Mouse (Mus musculus): ENCODE results near the gene Ang4.

Ang4 gene

GRCm38 (mm10) chr14:51773490-51773889, at the start of gene Ang4:
TSS of gene Ang4 (minus strand) at chr14:51773590.
- no peak for DNase-seq (ENCODE audit: low read depth, low spot score)

GRCm38 (mm10) chr14:51799746-51800145, 26.4 kb upstream of the Ang4 start, which contains the start of gene AY358078:
TSS of gene AY358078 (plus strand) at chr14:51800046.
- no peak for DNase-seq (ENCODE audit: low read depth, low spot score)

DNA sequence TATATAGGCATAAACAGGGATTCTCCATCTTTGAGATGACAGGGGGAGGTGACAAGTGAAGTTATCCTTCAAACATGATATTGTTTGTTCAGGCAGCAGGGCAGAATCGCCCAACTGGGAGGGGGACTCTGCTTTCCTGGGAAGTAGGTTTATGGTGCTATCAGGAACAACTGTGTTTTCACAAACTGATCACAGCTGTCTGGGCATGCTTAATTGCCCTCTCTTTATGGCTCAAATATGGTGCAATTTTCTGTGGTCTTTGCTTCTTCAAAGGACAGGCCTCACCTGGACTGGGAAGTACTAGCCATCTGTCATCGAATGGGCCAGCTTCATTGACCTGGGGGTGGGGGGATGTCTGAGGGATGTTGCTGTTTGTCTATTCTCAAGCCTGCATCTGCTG, 20.7 kb upstream of the Ang4 start:
- DNase-seq (ENCODE audit: low read depth, low spot score) = no peak

GRCm38 (mm10) chr14:51789196-51789595, 15.8 kb upstream of the Ang4 start:
- DNase-seq (ENCODE audit: low read depth, low spot score) = no peak

DNA sequence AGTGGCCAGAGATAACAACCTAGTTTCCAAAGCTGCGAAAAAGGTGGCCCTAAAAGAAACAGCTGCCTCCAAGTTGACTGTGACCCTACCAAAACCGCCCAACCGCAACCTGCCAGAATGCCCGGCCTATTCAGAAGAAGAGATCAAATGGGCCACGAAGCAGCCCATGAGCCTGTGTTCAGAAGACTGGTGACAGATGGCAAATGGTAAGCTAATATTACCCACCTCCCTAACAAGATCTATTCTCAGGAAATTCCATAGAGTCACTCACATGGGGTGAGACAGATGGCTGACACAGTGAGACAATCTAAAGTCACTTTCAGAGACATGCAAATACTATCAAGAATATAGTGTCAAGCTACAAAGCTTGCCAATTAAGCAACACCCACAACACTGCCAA, 13.7 kb upstream of the Ang4 start:
- peak; percentile 10 for DNase-seq (ENCODE audit: low read depth, low spot score)

DNA sequence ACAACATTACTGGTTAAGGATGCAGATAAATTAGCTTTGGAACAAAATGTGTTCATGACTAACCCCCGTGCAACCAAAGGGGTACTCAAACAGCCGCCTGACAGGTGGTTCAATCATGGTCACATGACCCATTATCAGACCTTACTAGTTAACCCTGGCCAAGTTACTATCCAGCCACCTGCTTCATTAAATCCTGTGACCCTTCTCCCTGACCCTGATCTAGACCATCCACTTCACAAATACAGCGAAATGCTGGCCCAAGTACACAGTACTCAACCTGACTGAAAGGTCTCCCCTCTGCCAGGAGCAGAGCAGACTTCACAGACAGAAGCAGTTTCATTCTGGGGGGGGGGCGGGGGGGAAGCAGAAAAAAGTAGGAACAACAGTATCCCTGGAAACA, 12.9 kb upstream of the Ang4 start:
- DNase-seq (ENCODE audit: low read depth, low spot score) = no peak

DNA sequence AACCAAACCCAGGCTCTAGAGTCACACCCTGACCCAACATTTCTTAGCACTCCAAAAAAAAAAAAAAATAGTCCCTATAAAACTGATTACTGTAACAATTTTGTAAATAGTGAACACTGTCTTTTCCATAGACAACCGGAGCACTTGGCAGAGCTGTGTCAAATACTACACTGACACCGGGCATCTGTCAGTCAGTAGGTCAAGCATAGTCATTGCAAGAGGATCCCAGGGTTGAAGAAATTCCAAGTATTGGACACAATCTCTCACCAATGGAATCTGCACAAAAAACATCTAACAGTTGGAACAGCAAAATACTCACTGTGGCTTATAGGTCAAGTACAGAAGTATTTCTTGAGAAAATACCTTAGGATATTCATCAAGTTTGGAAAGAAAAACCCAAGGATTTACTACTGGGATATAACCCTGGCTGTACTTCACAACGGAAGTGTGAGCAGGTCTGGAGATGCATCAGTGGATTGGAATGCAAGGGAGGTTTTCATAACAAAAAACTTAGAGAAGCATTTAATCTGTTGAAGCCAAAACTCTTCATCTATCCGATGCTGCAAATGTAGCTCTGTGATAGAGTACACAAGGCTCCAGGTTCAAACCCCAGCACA, 5.6 kb upstream of the Ang4 start:
- no peak for DNase-seq (ENCODE audit: low read depth, low spot score)

- DNase-seq (ENCODE audit: low read depth, low spot score) = no peak
Observed at GRCm38 (mm10) chr14:51777791-51778190, 4.4 kb upstream of the Ang4 start.

DNA sequence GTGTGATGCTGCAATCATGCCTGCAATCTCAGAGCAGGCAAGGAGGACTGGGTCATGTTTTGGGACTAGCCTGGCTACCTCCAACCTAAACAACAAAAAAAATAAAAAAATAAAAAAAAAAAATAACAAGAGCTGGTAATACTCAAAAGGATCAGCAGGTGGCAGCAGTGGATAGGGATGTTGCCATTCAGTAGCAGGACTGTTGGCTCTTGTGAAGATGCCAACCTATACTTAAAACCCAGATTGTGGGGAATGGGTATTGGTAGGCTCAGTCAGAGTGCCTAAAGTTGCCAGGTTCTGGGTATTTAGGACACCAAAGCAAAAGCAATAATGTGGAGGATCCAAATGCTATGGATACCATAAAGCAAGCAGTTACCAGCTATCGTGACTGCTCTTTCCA, 2.0 kb downstream of the Ang4 start:
- peak; percentile 1 for DNase-seq (ENCODE audit: low read depth, low spot score)

DNA sequence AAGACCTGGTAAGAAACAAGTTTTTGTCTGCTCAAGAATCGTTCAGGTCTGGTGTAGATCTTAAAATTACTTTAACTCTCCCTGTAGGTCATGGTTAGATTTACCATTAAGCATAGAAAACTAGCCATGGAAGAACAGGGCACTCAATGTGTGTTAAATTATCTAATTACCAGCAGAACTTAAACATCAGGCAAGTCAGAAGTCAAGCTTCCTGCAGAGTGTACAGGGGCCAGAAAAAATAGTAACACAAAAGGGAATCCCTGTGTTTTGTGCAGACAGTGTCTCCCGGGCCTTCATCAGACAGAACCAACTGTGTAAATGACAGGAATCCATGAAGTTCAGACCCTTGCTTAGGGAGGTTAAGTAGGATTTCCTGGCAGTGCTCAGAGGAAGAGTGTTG, 17.4 kb downstream of the Ang4 start:
- no peak for DNase-seq (ENCODE audit: low read depth, low spot score)

DNA sequence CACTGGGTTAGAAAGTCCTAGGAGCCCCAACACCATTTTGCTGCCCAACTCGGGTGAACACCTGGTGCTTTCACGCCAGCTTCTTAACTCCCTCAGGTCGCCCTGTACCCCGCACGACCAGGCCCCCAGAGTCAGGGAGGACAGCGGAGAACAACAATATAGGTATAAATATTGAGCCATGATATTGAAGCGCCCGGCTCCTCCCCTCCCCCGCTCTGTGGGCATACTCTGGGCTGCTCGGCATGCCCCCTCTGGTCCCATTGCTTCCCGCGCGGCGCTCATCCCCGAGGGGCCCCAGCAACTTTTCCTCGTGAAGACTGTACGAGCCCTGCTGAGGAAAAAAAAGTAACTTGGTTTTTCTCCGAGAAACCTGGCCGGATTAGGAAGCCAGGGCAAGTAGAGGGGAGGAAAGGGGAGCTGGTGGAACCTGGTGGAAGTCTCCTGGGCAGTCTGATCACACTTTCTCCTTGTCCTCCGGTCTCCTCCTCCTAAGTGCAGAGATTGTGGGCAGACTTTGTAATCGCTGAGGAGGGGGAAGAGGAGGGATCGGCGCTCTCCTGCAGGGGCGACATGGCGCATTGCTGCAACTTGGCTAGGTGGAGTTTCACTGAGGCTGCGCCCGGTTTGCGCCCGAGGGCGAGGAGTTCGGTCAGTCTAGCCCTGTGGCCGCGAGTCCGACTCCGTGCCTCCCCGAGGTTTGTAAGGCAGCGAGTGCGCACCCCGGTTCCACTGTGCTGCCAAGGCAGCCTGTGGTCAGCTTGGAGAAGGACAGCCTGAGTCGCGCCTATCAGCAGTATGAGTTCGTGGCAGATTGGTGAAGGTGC, 32.8 kb downstream of the Ang4 start:
- no peak for DNase-seq (ENCODE audit: low read depth, low spot score)

DNA sequence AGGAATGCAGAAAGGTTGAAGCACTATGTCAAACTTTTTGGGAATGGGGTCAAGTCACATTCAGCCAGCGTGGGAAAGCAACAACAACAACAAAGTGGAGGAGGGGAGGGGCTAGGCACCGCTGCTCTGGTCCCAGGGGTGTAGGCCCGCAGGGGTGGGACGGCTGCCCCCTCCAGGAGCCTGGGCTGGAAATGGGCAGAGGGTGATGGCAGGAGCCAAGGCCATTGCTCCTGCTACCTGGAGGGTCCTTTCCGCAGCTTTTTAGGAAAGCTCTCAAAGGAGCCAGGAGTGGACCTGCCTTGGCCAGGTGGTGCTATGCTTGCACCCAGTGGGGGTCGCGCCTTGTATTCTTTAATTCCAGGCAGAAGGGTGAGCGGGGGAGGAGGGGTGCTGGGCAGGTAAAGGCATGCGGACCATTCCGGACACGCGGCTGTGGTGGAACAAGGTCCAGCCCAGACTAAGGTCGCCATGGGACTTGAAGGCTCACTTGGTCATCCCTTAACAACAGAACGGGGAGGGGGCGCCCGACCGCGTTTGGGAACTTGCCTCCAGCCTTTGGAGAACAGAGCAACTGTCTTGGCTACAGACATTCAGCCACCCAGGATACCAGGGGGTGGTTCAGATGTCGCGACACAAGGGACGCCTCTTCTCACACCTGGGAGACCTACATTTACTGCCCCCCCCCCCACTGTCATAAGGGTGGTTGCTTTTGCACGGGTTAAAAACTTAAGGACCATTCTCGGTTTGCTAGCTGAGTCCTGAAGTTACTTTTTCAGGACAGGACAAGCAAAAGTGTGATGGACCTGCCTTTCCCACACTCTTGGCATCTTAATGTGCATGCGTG, 34.0 kb downstream of the Ang4 start:
- DNase-seq (ENCODE audit: low read depth, low spot score) = no peak

DNA sequence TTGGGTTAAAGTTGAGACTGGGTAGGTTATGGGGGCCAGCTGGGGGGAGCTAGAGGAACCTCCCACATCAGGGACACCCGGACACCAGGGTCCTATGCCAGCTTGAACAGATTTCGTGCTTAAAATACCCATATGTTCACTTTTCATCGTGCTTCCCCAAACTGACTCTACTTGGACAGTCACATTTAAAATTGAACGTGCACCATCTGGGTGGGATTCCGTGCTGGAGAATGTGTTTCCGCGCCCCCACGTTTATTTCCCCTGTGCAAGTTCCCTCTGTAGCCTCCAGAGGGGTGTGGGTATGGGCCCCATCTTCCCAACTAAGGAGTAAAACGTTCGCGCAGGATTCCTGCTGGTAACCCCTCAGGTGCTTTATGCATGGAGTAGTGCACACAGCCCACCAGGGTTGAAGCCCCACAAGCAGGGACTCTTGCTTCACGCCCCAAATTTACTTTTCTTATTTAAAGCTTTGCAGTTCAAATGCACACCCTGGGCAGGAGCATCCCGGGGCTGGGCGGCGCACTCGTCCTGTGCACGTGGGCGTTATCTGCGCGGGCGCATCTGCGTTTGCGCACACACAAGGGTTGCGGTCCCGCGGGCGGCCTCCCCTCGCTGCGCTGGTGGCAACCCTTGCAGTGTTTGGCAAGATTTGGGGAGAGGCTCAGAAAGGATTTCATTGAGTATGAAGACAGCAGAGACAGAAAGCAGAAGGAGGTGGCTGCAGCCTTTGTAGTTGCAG, 34.8 kb downstream of the Ang4 start:
- DNase-seq (ENCODE audit: low read depth, low spot score) = no peak

DNA sequence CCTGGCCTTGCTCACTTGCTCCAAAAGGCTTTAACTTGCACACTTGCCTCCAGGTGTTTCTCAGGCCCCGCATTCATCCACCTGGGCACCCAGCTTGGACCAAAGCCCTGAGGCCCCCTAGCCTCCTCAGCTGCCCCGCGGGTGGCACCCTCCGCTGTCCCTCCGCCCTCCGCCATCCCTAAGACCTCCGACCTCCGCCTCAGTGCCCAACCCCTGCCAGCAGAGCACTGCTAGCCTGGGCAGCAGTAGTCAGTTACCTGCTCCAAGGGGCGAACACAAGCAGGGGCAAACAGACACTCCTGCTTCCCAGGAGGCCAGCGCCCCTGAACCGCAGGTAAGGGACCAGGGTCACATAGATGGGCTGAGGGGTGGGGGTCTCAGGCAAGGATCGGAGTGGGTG, 35.4 kb downstream of the Ang4 start:
- DNase-seq (ENCODE audit: low read depth, low spot score) = no peak

GRCm38 (mm10) chr14:51717083-51717482, 56.3 kb downstream of the Ang4 start, which contains the start of gene Gm5800:
TSS of gene Gm5800 (minus strand) at chr14:51717183.
- DNase-seq (ENCODE audit: low read depth, low spot score) = no peak

Data from brain, adult 2 months (tissue).